Mouse (Mus musculus) bone marrow macrophage, adult 2 months (primary cell): Measurements from ENCODE around the gene Bmper.

Source experiments
- CTCF ChIP-seq: IDR thresholded peaks from 2 replicates; pipeline ENCODE4 v1.5.1; 2012; ENCODE audit warnings: low read depth, mild to moderate bottlenecking, low read length, moderate library complexity
- POLR2A ChIP-seq: IDR thresholded peaks from 2 replicates; pipeline ENCODE4 v1.6.1; 2012; ENCODE audit warnings: mild to moderate bottlenecking, low read depth, low read length, borderline replicate concordance

GRCm38 (mm10) chr9:23457186-23457585, 234.3 kb downstream of the Bmper start:
- TF ChIP-seq CTCF = no peak
- TF ChIP-seq POLR2A = no peak
